Mouse (Mus musculus) thymus, postnatal 36 days (tissue): ENCODE data around the gene Tmem114.

Experiments
- DNase-seq, 2 experiments: peaks; one replicate each; pipeline ENCODE4 v3.0.0; 2022; ENCODE audit warnings: mixed read lengths in 2 of 2

Gene Tmem114

DNA sequence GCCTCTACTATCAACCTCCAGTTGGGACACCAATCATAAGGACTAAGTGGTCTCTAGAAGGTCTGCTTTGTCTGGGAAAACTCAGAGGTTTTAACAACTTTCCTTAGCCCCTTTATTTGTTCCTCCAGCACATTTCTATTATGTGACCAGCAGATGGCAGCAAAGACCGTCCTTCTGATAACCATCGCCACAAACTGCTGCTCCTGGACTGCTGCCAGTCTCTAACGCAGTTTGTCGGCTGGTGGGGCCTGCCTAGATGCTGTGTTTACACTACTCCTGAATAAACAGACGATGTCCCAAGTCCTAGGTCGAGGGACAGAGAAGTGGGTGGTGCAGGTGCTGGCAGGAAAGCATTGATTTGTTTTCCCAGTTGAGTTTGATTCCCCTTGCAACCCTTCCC is 18.2 kb downstream of the Tmem114 start:
- DNase-seq = peak; percentile 43

DNA sequence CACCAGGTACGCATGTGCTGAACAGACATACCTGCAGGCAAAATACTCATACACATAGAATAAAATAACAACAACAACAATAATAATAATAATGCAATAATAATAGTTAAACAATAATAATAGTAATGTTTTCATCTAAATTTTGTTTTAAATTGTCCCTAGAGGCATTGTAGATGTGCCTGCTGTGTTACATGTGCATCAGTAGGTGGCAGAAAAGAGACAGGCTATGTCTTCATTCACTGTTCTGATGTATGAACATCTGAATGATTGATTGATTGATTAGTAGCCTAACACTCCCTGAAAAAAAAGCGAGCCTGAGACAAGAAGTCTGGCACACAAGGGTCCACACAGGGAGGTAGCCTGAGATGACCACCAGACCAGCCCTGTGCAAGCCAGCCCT is 22.3 kb downstream of the Tmem114 start:
- no peak for DNase-seq

DNA sequence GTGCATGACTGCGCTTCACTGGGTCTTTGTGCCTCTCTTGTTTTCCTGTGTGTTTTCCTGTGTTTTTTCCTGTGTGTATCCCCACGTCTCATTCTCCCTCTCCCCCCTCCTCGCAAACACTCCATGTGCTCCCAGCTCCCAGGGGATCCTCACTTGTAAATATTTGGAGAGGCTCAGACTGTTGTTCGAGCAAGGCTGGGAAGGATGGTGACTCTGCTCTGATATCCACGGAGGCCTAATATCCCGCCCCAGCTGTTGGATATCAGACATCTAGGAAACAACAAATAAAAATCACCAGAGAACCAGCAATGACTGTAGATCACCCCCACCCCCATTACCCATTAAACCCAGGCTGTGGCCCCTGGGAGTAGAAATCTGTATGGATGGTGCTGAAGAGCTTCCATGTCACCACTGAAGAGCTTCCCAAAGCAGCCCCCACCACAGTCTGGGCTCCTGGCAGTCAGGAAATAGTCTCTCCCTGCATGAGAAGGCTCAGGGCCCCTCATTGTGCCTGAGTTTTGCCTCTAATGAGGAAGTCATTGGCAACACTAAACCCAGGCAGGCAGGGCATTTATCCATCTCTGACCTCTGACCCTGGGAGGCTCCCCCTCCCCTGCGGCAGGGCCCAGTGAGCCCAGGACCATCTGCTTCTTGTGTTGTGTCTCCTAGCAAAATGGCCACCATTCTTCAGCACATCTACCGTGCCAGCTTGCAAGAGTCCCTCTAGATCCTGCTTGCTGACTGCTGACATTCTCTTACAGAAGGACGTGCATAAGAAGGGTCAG is 23.6 kb downstream of the Tmem114 start:
- DNase-seq = no peak

DNA sequence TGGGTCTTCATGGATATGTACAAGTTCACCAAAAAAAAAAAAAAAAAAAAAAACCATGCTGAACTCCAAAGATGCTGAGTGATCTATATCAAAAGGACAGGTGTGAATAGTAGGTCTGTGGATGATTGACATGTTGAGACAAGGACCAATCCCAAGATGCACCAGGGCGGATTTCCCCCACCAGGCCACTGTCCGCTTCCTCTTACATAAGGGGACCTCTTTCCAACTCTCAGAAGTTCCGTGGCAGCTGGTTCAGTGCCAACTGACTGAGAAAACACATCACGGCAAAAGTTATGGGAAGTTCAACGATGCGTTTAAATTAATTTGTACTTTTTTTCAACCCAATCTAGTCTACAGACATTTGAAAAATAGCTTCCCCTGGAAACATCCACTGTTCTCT is 25.1 kb downstream of the Tmem114 start:
- DNase-seq = no peak

DNA sequence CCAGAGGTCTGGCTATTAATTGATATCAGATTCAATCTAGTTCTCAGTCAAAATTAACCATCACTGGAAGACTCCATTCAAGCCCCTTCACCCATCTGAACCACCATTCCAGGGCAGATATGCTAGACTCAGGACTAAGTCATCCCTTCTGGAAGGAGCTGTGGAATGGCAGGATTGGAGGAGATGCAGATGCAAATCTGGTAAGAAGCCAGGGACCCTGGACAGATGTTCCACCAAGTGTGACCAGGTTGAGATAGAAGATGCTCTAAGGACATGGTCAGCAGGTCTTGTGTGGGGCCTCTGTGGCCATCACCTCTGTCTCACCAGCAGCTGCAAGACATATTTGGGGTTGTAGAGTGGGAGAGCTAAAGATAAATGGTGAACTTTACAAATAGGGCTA is 30.0 kb downstream of the Tmem114 start:
- no peak for DNase-seq

DNA sequence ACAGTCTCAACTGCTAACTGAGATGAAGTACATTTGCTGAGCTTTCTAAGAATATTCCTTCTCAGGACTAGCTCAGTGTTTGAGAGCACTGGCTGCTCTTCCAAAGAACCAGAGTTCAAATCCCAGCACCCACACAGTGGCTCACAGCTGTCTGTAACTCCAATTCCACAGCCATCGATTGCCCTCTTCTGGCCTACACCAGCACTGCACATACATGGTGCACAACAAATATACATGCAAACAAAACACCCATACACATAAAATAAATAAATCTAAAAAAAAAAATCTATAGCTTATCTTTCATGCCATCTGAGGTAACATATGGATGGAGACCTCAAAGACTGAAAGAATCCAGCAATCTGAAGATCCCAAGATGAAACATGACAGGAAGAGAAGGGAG is 36.4 kb downstream of the Tmem114 start:
- DNase-seq = no peak

DNA sequence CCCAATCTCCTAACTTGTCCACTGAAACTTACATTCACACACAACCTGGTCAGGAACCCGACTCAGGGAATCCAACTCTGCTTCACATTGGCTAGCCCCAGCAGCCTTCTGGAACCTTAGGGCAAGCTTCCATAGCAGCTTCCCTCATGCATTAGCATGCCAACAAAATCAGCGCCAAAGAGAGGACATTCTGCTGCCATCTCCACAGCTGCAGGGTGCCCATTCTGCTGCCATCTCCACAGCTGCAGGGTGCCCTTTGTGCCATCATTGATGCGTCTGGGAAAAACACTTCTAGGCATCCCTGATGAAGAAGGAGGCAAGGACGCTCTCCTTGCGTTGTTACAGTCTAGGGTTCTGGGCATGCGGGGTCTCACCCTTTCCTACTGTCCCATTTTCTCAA is 38.5 kb downstream of the Tmem114 start:
- no peak for DNase-seq

DNA sequence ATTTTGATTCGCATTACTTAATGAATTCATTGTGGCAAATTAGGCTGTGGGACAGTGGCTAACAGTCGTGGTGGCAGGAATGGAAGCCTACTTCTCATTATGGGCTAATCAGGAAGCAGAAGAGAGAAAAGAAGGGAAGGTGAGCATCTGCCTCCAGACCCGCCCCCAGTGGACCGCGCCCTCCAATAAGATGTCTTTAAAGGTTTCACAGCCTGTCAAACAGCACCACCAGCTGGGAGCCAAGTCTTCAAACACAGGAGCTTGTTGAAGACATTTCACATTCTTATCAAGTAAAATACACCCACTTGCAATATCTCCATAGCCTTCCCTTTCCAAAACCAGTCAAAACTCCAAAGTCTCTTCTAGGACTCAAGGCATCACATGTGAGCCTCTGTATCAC is 39.3 kb downstream of the Tmem114 start:
- DNase-seq = no peak

DNA sequence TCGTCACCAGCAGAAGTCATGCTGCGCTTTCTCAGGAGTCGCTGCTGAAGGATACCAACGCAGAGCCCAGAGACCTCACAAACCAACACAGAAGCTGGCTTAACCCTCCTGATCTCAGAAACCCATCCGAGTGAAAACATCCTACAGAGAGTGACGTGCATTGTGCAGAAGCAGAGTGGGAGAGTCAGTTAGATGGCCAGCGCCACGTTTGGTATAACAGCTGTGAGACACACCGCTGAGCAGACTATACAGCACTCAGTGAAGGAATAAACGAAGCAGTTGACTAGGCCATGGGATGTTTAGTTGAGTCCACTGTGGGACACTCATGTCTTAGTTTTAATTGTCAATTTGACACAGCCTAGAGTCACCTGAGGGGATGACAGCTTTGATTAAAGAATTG is 40.2 kb downstream of the Tmem114 start:
- DNase-seq = no peak

DNA sequence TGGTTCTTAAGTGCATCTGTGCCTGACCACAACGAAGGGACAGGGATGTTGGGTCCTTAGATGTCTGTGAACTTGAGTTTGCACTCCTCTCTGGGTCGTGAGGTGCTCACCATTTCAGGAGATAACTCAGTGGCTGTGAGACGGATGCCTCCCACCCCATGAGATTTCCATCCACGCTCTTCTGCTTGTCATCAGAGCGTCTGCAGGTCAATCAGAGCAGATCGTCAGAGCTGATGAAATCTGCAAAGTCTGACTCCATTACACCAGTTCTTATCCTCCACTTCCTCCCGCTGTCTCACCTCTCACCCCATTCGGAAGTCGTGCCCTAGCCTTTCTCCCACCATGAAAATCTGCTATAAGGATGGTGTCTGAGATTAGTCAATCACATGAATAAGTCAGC is 41.5 kb downstream of the Tmem114 start:
- no peak for DNase-seq

DNA sequence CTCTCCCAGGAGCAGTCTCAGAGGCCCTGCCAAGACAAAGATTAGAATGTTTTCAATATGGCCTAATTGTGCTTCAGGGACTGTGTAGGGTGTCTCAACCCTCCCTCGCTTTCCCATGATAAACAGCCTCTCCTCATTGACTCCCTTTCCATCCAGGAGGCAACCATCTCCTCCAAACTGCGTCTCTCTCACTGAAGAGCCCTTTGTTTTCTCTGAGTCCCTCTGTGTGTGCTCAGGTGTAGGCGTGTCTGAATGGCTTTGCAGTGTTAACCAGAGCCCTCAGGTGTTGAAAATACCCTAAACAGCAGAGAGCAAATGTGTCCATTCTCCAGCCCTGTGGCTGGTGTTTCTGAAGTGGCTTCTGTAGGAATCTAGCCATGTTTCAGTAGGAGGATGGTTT is 61.9 kb downstream of the Tmem114 start:
- DNase-seq = no peak
